ENCODE assay signal across 8 mouse cellular contexts in the genomic region with DNA sequence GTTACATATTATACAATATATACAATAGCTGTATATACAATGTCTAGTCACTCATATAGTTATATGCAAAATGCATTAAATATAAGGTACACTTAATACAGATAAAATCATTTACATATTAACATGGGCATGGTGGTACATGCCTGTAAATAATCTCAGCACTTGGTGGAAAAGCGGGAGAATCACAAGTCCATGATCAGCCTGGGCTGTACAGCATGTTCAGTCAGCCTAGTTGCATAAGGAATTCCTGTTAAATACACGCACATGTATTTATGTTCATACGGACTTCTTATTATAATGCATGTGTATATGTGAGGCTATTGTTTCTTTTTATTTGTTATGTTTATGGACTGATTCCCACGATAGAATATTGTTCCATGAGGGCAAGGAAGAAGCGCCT. TPM values are rescaled to one million over a fixed set of nuclear protein-coding genes. Genes with fewer than 3 reads are reported as not detected.
DNase-seq lines count a peak whose midpoint lies in the region; ATAC-seq and TF ChIP-seq lines count a peak whose summit lies in the region.

No protein-coding gene starts in this region.

- H3K4me2 ChIP-seq in heart, embryonic 13.5 days: peak overlapping the region; percentile 83
- H3K4me2 ChIP-seq in hindbrain, embryonic 12.5 days (replicated peaks): peak overlapping the region; percentile 65

- H3K36me3 ChIP-seq in heart, embryonic 13.5 days: no peaks in the 10 kb centered on the region
- H3K36me3 ChIP-seq in G1E (replicated peaks): peaks cover 7% of the 10 kb centered on the region
- H3K36me3 ChIP-seq in hindbrain, embryonic 12.5 days: no peaks in the 10 kb centered on the region
- no peaks in the 10 kb centered on the region for H3K36me3 ChIP-seq in midbrain, embryonic 10.5 days

- intact Hi-C loops in heart, postnatal 14 days (cut with DNase I): no loop called here

- TF ChIP-seq CTCF in G1E (IDR thresholded peaks at IDR 0.05; ENCODE audit: low read depth, low read length): no peak

- DNase-seq in heart, postnatal 14 days: no peak
- no peak for DNase-seq in G1E (ENCODE audit: low spot score)
- no peak for DNase-seq in midbrain, embryonic 10.5 days (ENCODE audit: low spot score)
- DNase-seq in testis, postnatal 14 days (ENCODE audit: low spot score): no peak
- no peak for DNase-seq in layer of hippocampus, adult 9-10 months (ENCODE audit: low spot score)
- no peak for DNase-seq in left cerebral cortex, adult 8-10 months (ENCODE audit: low spot score in 2 of 2)

- no peak for ATAC-seq in heart, embryonic 13.5 days (ENCODE audit: extremely low read depth, insufficient number of reproducible peaks, low FRiP score, low TSS enrichment)
- ATAC-seq in G1E (ENCODE audit: extremely low read depth, insufficient number of reproducible peaks, low FRiP score, poor library complexity, severe bottlenecking): no peak
- no peak for ATAC-seq in hindbrain, embryonic 12.5 days (ENCODE audit: low FRiP score)

- peak overlapping the region; percentile 56 for H3K4me3 ChIP-seq in heart, embryonic 13.5 days
- H3K4me3 ChIP-seq in G1E (ENCODE audit: low read depth, low read length): peak overlapping the region; percentile 72; the same call in 1 of the 2 replicates
- H3K4me3 ChIP-seq in hindbrain, embryonic 12.5 days: peak overlapping the region; percentile 42; the same call in 1 of the 2 replicates
- peak overlapping the region; percentile 60 for H3K4me3 ChIP-seq in midbrain, embryonic 10.5 days

- H3K9ac ChIP-seq in heart, embryonic 13.5 days: 0 out of 2 replicates have a peak overlapping the region, but pooled peaks have one; percentile 52
- H3K9ac ChIP-seq in hindbrain, embryonic 12.5 days: no peak overlapping the region

- no peaks in the 10 kb centered on the region for H3K4me1 ChIP-seq in heart, embryonic 13.5 days
- peaks cover 11% of the 10 kb centered on the region; the same call in 1 of the 2 replicates for H3K4me1 ChIP-seq in G1E (ENCODE audit: insufficient read depth, low read depth, low read length)
- 0 out of 2 replicates have a peak, but pooled peaks cover 4% of the 10 kb centered on the region for H3K4me1 ChIP-seq in hindbrain, embryonic 12.5 days
- H3K4me1 ChIP-seq in midbrain, embryonic 10.5 days: peaks cover 6% of the 10 kb centered on the region

- no peak overlapping the region for H3K27ac ChIP-seq in heart, embryonic 13.5 days (replicated peaks)
- H3K27ac ChIP-seq in hindbrain, embryonic 12.5 days: no peak overlapping the region
- no peak overlapping the region for H3K27ac ChIP-seq in midbrain, embryonic 10.5 days (replicated peaks)

- WGBS in heart, embryonic 13.5 days: 19% methylated on average over 5 of the region's 5 CpGs
- WGBS in hindbrain, embryonic 12.5 days: 34% methylated on average over 5 of the region's 5 CpGs
- WGBS in midbrain, embryonic 10.5 days: 30% methylated on average over 5 of the region's 5 CpGs

- H3K27me3 ChIP-seq in heart, embryonic 13.5 days (replicated peaks): no peaks in the 10 kb centered on the region
- no peaks in the 10 kb centered on the region for H3K27me3 ChIP-seq in G1E (ENCODE audit: insufficient read depth, low read length)
- no peaks in the 10 kb centered on the region for H3K27me3 ChIP-seq in hindbrain, embryonic 12.5 days
- no peaks in the 10 kb centered on the region for H3K27me3 ChIP-seq in midbrain, embryonic 10.5 days (ENCODE audit: low read depth, poor library complexity, severe bottlenecking)

- H3K9me3 ChIP-seq in heart, embryonic 13.5 days: no peaks in the 10 kb centered on the region
- H3K9me3 ChIP-seq in G1E (replicated peaks): no peaks in the 10 kb centered on the region
- no peaks in the 10 kb centered on the region for H3K9me3 ChIP-seq in hindbrain, embryonic 12.5 days (replicated peaks)
- no peaks in the 10 kb centered on the region; the same call in 1 of the 2 replicates for H3K9me3 ChIP-seq in midbrain, embryonic 10.5 days (replicated peaks)

RNA-seq across cellular contexts. Expression of a gene that starts 0.5 kb away (rescaled TPM):
- 165 TPM in 2 replicates for polyA plus RNA-seq in heart, embryonic 13.5 days (2015; fragmentation: Nextera tagmentation; extraction: Ambion mirVana)
- total RNA-seq in heart, postnatal 14 days (2021): 100 to 1,000 TPM; 233 to 249 TPM
- total RNA-seq in G1E (2014; fragmentation: Nextera tagmentation) (310 and 322 TPM in 2 replicates), G1E (2017) (169 and 194 TPM in 2 replicates)
- polyA plus RNA-seq in G1E (2012): 172 and 189 TPM in 2 replicates
- 369 and 378 TPM in 2 replicates for polyA plus RNA-seq in hindbrain, embryonic 12.5 days (2016; fragmentation: Nextera tagmentation; extraction: Ambion mirVana)
- polyA plus RNA-seq in midbrain, embryonic 10.5 days (2016; fragmentation: Nextera tagmentation; extraction: Ambion mirVana): 261 and 308 TPM in 2 replicates
- total RNA-seq in left cerebral cortex, adult 8-10 months (2022): 100 to 1,000 TPM; 334 to 390 (median 365) TPM

RNA-seq across cellular contexts. Expression of a gene that starts 30.2 kb away (rescaled TPM):
- 99.7 and 107 TPM in 2 replicates for polyA plus RNA-seq in heart, embryonic 13.5 days (2015; fragmentation: Nextera tagmentation; extraction: Ambion mirVana)
- 100 to 1,000 TPM; 156 to 185 TPM for total RNA-seq in heart, postnatal 14 days (2021)
- total RNA-seq in G1E (2014; fragmentation: Nextera tagmentation): 130 TPM in 2 replicates
- total RNA-seq in G1E (2017): 34.9 and 36.4 TPM in 2 replicates
- polyA plus RNA-seq in G1E (2012): 67.0 and 73.3 TPM in 2 replicates
- polyA plus RNA-seq in hindbrain, embryonic 12.5 days (2016; fragmentation: Nextera tagmentation; extraction: Ambion mirVana): 159 and 160 TPM in 2 replicates
- 117 and 129 TPM in 2 replicates for polyA plus RNA-seq in midbrain, embryonic 10.5 days (2016; fragmentation: Nextera tagmentation; extraction: Ambion mirVana)
- 100 to 1,000 TPM; 227 to 241 (median 232) TPM for total RNA-seq in left cerebral cortex, adult 8-10 months (2022)

RNA-seq across cellular contexts. Expression of a gene that starts 40.2 kb away (rescaled TPM):
- 332 and 376 TPM in 2 replicates for polyA plus RNA-seq in heart, embryonic 13.5 days (2015; fragmentation: Nextera tagmentation; extraction: Ambion mirVana)
- total RNA-seq in heart, postnatal 14 days (2021): 100 to 1,000 TPM; 634 to 692 TPM
- total RNA-seq in G1E (2014; fragmentation: Nextera tagmentation) (49.2 and 50.1 TPM in 2 replicates), G1E (2017) (68.5 and 83.9 TPM in 2 replicates)
- 481 and 577 TPM in 2 replicates for polyA plus RNA-seq in G1E (2012)
- 192 and 201 TPM in 2 replicates for polyA plus RNA-seq in hindbrain, embryonic 12.5 days (2016; fragmentation: Nextera tagmentation; extraction: Ambion mirVana)
- 185 and 187 TPM in 2 replicates for polyA plus RNA-seq in midbrain, embryonic 10.5 days (2016; fragmentation: Nextera tagmentation; extraction: Ambion mirVana)
- 100 to 1,000 TPM; 135 to 153 (median 146) TPM for total RNA-seq in left cerebral cortex, adult 8-10 months (2022)

RNA-seq across cellular contexts. Expression of a gene that starts 40.3 kb away (rescaled TPM):
- 41.4 and 41.8 TPM in 2 replicates for polyA plus RNA-seq in heart, embryonic 13.5 days (2015; fragmentation: Nextera tagmentation; extraction: Ambion mirVana)
- total RNA-seq in heart, postnatal 14 days (2021): 10 to 100 TPM; 21.2 to 25.4 TPM
- total RNA-seq in G1E (2014; fragmentation: Nextera tagmentation) (46.2 and 53.3 TPM in 2 replicates), G1E (2017) (68.7 and 68.8 TPM in 2 replicates)
- 81.7 and 103 TPM in 2 replicates for polyA plus RNA-seq in G1E (2012)
- polyA plus RNA-seq in hindbrain, embryonic 12.5 days (2016; fragmentation: Nextera tagmentation; extraction: Ambion mirVana): 74.4 and 74.9 TPM in 2 replicates
- polyA plus RNA-seq in midbrain, embryonic 10.5 days (2016; fragmentation: Nextera tagmentation; extraction: Ambion mirVana): 104 and 107 TPM in 2 replicates
- total RNA-seq in left cerebral cortex, adult 8-10 months (2022): 10 to 100 TPM; 38.5 to 42.3 (median 40.2) TPM

RNA-seq across cellular contexts. Expression of a gene that starts 46.1 kb away (rescaled TPM):
- 34.9 and 36.1 TPM in 2 replicates for polyA plus RNA-seq in heart, embryonic 13.5 days (2015; fragmentation: Nextera tagmentation; extraction: Ambion mirVana)
- total RNA-seq in heart, postnatal 14 days (2021): 1 to 10 TPM; 4.8 to 5.2 TPM
- total RNA-seq in G1E (2014; fragmentation: Nextera tagmentation) (84.4 and 90.8 TPM in 2 replicates), G1E (2017) (34.3 and 34.6 TPM in 2 replicates)
- 16.7 and 18.8 TPM in 2 replicates for polyA plus RNA-seq in G1E (2012)
- polyA plus RNA-seq in hindbrain, embryonic 12.5 days (2016; fragmentation: Nextera tagmentation; extraction: Ambion mirVana): 87.9 and 88.7 TPM in 2 replicates
- polyA plus RNA-seq in midbrain, embryonic 10.5 days (2016; fragmentation: Nextera tagmentation; extraction: Ambion mirVana): 66.8 and 80.9 TPM in 2 replicates
- 100 to 1,000 TPM; 115 to 130 (median 124) TPM for total RNA-seq in left cerebral cortex, adult 8-10 months (2022)
